Mouse (Mus musculus) stomach, postnatal 0 days (tissue): ENCODE results near the gene Garnl3.

Experiments used
- CTCF ChIP-seq: IDR thresholded peaks from 2 replicates; pipeline ENCODE4 v1.5.1; 2016; ENCODE audit warnings: antibody characterized with exemption, low read depth, mild to moderate bottlenecking, moderate library complexity
- EP300 ChIP-seq: optimal IDR thresholded peaks from 2 replicates; pipeline ENCODE3; 2016; ENCODE audit warnings: antibody characterized with exemption

GRCm38 (mm10) chr2:33160326-33160973, 29.0 kb upstream of the Garnl3 start:
- TF ChIP-seq CTCF, result no peak
- TF ChIP-seq EP300, result no peak
